Mouse (Mus musculus) heart, embryonic 15.5 days (tissue): ENCODE data around the gene Amt. TPM values are rescaled to one million over a fixed set of nuclear protein-coding genes. Genes with fewer than 3 reads are reported as not detected.
"Not testable (repeated sequence)": the region's sequence is repeated elsewhere in the genome, so short reads cannot be mapped to it uniquely, and the experiment has no call there.

ENCODE experiments used
- ATAC-seq: fragments of 200-750 bp; cut with Nextera tagmentation; replicated peaks from 2 replicates; pipeline ENCODE4 v1.8.0; 2017; ENCODE audit warnings: low read depth, moderate TSS enrichment; ENCODE audit not compliant: insufficient number of reproducible peaks, insufficient read depth, low FRiP score
- H3K27ac ChIP-seq: fragments of 300-500 bp; sonication (generic); 2 replicates; pipeline ENCODE4 v1.5.1; 2015; ENCODE audit warnings: mild to moderate bottlenecking, inconsistent platforms
- H3K27me3 ChIP-seq: fragments of 300-500 bp; sonication (generic); 2 replicates; pipeline ENCODE4 v1.6.1; 2015; ENCODE audit warnings: inconsistent platforms
- H3K36me3 ChIP-seq: fragments of 300-500 bp; sonication (generic); 2 replicates; pipeline ENCODE4 v1.6.1; 2015; ENCODE audit warnings: mild to moderate bottlenecking, inconsistent platforms
- H3K4me1 ChIP-seq: fragments of 300-500 bp; sonication (generic); replicated peaks from 2 replicates; pipeline ENCODE4 v1.6.1; 2015; ENCODE audit warnings: inconsistent platforms
- H3K4me2 ChIP-seq: fragments of 300-500 bp; sonication (generic); 2 replicates; pipeline ENCODE4 v1.6.1; 2015; ENCODE audit warnings: inconsistent platforms, mild to moderate bottlenecking, moderate library complexity
- H3K4me3 ChIP-seq: fragments of 300-500 bp; sonication (generic); 2 replicates; pipeline ENCODE4 v1.5.1; 2015; ENCODE audit warnings: mild to moderate bottlenecking, inconsistent platforms
- H3K9ac ChIP-seq: fragments of 300-500 bp; sonication (generic); 2 replicates; pipeline ENCODE4 v1.6.1; 2015; ENCODE audit warnings: mild to moderate bottlenecking, inconsistent platforms
- H3K9me3 ChIP-seq: fragments of 300-500 bp; sonication (generic); replicated peaks from 2 replicates; pipeline ENCODE4 v1.6.1; 2016; ENCODE audit warnings: inconsistent platforms
- WGBS: fragments of 180-500 bp; shearing (Covaris S2); methylation state at CpG from one replicate; pipeline ENCODE4 v1.1.7; 2015; ENCODE audit warnings: mixed read lengths; 5-methylcytosine and 5-hydroxymethylcytosine counted together
- polyA plus RNA-seq: library from polyadenylated mRNA; unstranded; fragments of >200 nt; fragmentation: Nextera tagmentation; extraction: Ambion mirVana; gene quantifications from 2 replicates; pipeline ENCODE4 v1.2.1, GENCODE M21; 2015

Gene Amt
- polyA plus RNA-seq, 1 experiment from 2014 or later: 8.2 TPM

DNA sequence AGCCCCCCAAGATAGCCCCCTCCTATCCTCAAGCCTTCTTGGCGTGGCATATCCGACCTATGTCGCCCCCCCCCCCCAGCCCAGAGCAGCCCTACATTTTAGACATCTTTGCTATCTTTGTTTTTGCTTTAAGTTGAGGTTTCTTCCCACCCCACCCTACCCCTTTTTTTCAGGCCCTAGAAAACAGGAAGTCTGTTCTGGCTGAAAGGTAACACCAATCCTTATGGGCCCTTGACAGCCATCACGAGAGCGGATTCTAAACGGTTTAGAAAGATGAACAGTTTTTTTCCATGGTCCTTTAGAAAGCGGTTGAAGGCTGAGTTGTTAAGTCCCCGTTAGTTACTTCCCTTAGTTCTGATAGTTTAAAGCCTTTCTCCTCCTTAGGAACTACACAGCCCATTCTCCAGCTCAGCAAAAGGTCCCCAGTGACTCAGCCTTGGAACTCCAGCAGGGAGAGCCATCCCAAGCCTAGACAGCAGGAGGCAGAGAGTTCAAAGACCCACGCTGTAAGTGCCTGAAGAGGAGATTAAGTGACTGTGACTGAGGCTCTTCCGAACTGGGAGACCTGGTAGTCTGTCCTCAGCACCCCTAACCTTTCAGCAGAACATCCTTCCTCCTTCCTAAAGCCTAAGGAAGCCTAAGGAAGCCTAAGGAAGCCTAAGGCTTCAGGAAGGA is 30.3 kb upstream of the Amt start:
- ATAC-seq: no peak

DNA sequence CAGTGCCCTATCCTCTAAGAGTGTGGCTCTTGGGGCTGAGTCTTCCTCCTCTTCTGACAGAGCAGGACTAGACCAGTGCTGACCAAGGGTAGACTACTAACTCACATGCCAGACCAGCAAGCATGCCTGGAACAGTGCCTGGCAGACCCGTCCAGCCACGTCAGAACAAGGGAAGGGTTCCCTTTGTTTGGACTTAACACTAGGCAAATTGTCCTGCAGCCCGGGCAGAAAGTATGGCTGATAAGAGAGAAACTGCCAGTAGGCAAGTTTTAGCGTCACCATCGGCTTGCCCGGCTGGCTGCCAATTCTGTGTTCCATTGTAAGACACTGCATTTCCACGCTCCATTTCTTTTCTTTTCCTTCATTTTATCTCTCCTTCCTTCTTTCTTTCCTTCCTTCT is 29.0 kb upstream of the Amt start:
- WGBS: 33% methylated on average over 7 of the region's 7 CpGs
- Histone ChIP-seq H3K36me3 (no peaks in the 10 kb centered on the region), H3K27me3 (no peaks in the 10 kb centered on the region), H3K9ac (no peak overlapping the region), H3K4me3 (no peak overlapping the region), H3K4me2 (peak overlapping the region; percentile 18; the same call in 1 of the 2 replicates), H3K4me1 (peaks cover 46% of the 10 kb centered on the region), H3K9me3 (no peaks in the 10 kb centered on the region), H3K27ac (peak overlapping the region; percentile 77)
- ATAC-seq: no peak

More for the DNA sequence above, 30.3 kb upstream of the Amt start:
- WGBS: 61% methylated on average over 10 of the region's 10 CpGs
- H3K9ac ChIP-seq: no peak overlapping the region
- H3K27ac ChIP-seq: peak overlapping the region; percentile 99; the same call in 1 of the 2 replicates
- H3K4me2 ChIP-seq: no peak overlapping the region
- no peaks in the 10 kb centered on the region for H3K9me3 ChIP-seq
- no peak overlapping the region for H3K4me3 ChIP-seq
- H3K4me1 ChIP-seq: peaks cover 51% of the 10 kb centered on the region
- H3K36me3 ChIP-seq: no peaks in the 10 kb centered on the region
- H3K27me3 ChIP-seq: no peaks in the 10 kb centered on the region

DNA sequence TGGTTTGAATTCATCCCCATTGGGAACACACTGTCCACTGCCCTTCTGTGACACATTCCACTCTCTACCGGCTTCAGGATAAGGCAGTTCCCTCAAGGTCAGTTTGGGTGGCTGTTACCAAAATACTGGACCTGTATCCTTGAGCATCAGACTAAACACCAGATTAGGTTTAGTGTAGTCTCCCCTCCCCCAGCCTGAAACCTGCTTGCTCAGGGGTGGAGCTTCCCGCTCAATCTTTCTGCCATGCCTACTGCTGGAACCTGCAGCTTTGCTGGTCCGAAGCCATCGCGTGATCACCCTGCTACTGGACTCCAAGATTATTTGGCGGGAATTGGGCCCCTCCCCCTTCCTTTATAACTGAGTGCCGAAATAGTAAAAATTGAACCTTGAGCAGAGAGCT is 28.0 kb upstream of the Amt start:
- not testable (repeated sequence) for H3K27ac ChIP-seq, ATAC-seq, H3K9me3 ChIP-seq, H3K36me3 ChIP-seq, H3K9ac ChIP-seq, H3K27me3 ChIP-seq, H3K4me2 ChIP-seq, H3K4me3 ChIP-seq
- peaks cover 46% of the 10 kb centered on the region for H3K4me1 ChIP-seq
- 59% methylated on average over 7 of the region's 7 CpGs for WGBS

DNA sequence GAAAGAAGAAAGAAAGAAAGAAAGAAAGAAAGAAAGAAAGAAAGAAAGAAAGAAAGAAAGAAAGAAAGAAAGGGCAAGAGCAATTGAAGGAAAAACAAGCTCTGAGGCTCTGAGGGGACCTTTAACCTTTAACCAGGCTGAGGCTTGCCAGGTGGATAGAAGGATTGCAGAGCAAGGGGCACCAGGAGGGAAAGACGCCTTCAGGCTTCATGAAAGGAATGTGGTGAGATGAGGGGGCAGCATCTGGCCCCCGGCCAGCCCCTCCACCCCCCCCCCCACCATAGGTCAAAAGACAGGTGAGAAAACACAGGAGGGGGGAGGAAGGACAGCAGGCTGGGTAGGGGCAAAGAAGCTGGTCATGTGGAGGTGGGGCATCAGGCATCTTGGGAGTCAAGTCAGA is 24.7 kb upstream of the Amt start:
- H3K4me1 ChIP-seq: peaks cover 34% of the 10 kb centered on the region
- H3K4me2 ChIP-seq: no peak overlapping the region
- no peaks in the 10 kb centered on the region for H3K27me3 ChIP-seq
- 14% methylated on average over 2 of the region's 2 CpGs for WGBS
- no peaks in the 10 kb centered on the region for H3K36me3 ChIP-seq
- H3K4me3 ChIP-seq: no peak overlapping the region
- H3K9ac ChIP-seq: no peak overlapping the region
- peak overlapping the region; percentile 7; the same call in 1 of the 2 replicates for H3K27ac ChIP-seq
- ATAC-seq: no peak
- no peaks in the 10 kb centered on the region for H3K9me3 ChIP-seq

DNA sequence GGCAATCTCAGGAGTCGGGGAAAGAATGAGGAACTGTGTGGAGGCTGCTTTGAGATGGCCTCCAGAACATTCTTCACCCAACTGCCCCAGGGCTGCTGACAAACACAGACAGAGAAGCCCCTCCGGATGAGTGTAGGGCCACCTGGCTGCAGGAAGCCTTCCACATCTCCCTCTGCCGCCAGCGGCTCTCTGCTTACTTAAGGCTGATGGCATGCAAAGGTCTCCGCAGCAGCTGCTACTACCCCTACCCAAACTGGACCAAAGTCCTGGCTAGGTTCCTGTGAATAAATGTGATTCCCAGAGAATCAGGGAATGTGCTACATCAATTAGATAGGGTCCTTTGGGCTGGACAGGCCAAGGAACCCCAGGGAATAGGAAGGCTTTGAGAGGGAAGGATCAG is 24.0 kb upstream of the Amt start:
- no peak for ATAC-seq
- H3K27ac ChIP-seq: peak overlapping the region; percentile 7; the same call in 1 of the 2 replicates

DNA sequence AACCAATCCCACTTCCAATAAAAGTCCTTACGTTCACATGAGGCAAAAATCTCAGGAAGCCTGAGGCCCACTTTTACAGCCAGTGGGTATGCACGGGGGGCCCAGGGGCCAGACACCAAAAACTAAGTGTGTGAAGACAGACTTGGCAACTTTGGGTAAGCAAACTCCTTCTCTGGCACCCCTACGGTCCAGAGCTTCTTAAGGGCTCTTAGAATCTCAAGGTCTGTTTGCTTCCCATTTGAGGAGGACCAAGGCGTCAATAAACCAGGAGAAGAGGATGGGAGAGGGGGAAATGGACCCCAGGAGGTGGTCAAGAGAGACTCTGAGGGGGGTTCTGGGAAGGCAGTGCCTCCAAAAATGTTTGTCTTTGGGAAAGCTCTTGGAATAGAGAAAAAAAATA is 23.2 kb upstream of the Amt start:
- H3K27ac ChIP-seq: no peak overlapping the region
- no peaks in the 10 kb centered on the region for H3K36me3 ChIP-seq
- H3K9ac ChIP-seq: no peak overlapping the region
- 78% methylated on average over 4 of the region's 4 CpGs for WGBS
- H3K4me3 ChIP-seq: no peak overlapping the region
- peaks cover 24% of the 10 kb centered on the region for H3K4me1 ChIP-seq
- no peak overlapping the region for H3K4me2 ChIP-seq
- no peaks in the 10 kb centered on the region for H3K27me3 ChIP-seq
- H3K9me3 ChIP-seq: no peaks in the 10 kb centered on the region
- no peak for ATAC-seq

More for the DNA sequence above, 24.0 kb upstream of the Amt start:
- H3K4me1 ChIP-seq: peaks cover 29% of the 10 kb centered on the region
- 49% methylated on average over 5 of the region's 5 CpGs for WGBS
- H3K36me3 ChIP-seq: no peaks in the 10 kb centered on the region
- H3K27me3 ChIP-seq: no peaks in the 10 kb centered on the region
- H3K9me3 ChIP-seq: no peaks in the 10 kb centered on the region
- H3K9ac ChIP-seq: no peak overlapping the region
- no peak overlapping the region for H3K4me2 ChIP-seq
- no peak overlapping the region for H3K4me3 ChIP-seq

DNA sequence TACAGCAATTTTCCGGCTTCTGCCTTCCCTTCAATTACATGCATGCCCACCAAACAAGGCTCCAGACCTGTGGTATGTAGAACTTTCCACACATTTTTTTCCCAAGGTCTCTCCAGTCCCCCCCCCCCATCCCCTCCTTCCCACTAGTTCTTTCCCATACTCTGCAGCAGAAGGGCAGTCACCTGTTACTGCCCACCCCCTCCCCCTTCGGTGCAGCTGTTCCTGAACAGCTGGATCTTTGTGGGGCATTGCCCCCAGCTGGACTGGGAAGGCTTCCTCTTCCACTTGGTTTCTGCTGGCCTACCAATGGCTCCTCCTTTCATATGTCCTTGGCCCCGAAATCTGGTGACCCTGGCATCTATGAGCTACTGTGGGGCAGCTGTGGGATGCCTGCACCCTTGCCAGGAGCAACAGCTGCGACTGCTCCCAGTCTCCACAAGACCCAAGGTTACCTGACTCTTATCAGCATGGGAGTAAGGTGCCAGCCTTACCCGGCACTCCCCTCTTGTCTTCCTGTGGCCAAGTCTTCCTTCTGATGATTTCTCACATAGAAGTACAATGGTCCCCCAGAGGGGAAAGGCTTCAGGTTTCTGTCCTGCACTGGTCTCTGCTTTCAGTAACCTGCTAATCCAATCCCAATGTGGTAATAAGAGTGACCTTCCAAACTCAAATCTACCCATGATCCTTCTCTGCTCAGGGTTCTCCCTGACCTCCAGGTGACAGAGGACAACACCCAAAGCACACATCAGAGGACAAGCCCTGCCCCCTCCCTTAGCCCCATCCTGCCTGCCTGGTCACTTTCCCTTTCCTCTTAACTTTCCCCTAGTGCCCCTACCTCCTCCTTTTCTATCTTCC is 21.9 kb upstream of the Amt start:
- H3K9me3 ChIP-seq: no peaks in the 10 kb centered on the region
- ATAC-seq: no peak
- no peaks in the 10 kb centered on the region for H3K27me3 ChIP-seq
- H3K4me3 ChIP-seq: no peak overlapping the region
- WGBS: 63% methylated on average over 5 of the region's 5 CpGs
- H3K36me3 ChIP-seq: no peaks in the 10 kb centered on the region
- H3K9ac ChIP-seq: no peak overlapping the region
- peak overlapping the region; percentile 2; the same call in 1 of the 2 replicates for H3K27ac ChIP-seq
- peaks cover 21% of the 10 kb centered on the region for H3K4me1 ChIP-seq
- H3K4me2 ChIP-seq: no peak overlapping the region

DNA sequence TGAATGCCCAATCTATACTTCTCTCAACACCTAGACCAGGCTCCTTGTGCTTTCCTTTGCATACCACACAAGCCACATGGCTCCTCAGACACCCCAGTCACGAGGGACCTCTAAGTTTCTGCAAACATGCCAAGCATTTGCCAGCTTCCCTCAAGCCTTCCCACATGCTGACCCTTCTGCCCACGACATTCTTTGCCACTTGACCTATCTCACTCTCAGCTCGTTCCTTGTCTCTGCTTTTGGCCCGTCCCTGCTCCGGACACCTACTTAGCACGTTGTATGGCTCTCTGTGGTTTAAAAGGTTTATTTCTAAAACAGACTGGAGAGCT is 21.4 kb upstream of the Amt start:
- H3K9me3 ChIP-seq: no peaks in the 10 kb centered on the region
- no peak overlapping the region for H3K9ac ChIP-seq
- H3K27ac ChIP-seq: peak overlapping the region; percentile 2; the same call in 1 of the 2 replicates
- no peak overlapping the region for H3K4me3 ChIP-seq
- no peaks in the 10 kb centered on the region for H3K27me3 ChIP-seq
- no peaks in the 10 kb centered on the region for H3K36me3 ChIP-seq
- H3K4me2 ChIP-seq: 0 out of 2 replicates have a peak overlapping the region, but pooled peaks have one; percentile 10
- ATAC-seq: no peak
- H3K4me1 ChIP-seq: peaks cover 25% of the 10 kb centered on the region
- WGBS: 25% methylated on average over 6 of the region's 6 CpGs

DNA sequence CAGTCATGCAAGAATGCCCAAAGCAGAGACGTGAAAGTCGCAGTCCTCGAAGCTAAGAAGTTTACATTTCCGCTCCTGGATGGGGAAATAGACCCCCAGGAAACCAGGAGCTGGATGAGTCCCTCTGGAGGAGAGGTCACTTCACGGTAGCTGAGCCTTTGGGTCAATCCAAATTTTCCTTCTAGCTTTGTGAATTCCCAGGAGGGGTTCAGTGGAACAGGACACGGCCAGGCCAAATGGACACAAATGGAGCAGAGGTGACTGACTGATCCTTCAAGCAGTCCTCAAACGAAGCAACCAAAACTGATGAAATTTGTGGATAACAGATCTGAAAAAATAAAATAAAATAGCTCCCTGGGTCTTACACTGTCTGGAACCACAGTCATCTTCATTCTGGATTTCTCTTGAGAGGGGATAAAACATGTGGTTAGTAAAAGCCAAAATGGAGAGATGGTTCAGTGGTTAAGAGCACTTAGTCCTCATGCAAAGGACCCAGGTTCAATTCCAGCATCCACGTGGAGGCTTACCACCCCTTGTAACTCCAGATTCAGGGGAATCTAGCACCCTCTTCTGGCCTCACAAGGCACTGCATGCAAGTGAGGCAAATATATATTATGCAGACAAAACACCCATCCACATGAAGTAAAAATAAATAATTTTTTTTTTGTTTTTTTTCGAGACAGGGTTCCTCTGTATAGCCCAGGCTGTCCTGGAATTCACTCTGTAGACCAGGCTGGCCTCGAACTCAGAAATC is 17.8 kb upstream of the Amt start:
- no peak overlapping the region for H3K4me3 ChIP-seq
- H3K27ac ChIP-seq: no peak overlapping the region
- ATAC-seq: no peak
- H3K4me1 ChIP-seq: peaks cover 21% of the 10 kb centered on the region
- no peak overlapping the region for H3K4me2 ChIP-seq
- no peaks in the 10 kb centered on the region for H3K36me3 ChIP-seq
- H3K9ac ChIP-seq: no peak overlapping the region
- WGBS: 72% methylated on average over 10 of the region's 10 CpGs
- no peaks in the 10 kb centered on the region for H3K9me3 ChIP-seq
- H3K27me3 ChIP-seq: no peaks in the 10 kb centered on the region

DNA sequence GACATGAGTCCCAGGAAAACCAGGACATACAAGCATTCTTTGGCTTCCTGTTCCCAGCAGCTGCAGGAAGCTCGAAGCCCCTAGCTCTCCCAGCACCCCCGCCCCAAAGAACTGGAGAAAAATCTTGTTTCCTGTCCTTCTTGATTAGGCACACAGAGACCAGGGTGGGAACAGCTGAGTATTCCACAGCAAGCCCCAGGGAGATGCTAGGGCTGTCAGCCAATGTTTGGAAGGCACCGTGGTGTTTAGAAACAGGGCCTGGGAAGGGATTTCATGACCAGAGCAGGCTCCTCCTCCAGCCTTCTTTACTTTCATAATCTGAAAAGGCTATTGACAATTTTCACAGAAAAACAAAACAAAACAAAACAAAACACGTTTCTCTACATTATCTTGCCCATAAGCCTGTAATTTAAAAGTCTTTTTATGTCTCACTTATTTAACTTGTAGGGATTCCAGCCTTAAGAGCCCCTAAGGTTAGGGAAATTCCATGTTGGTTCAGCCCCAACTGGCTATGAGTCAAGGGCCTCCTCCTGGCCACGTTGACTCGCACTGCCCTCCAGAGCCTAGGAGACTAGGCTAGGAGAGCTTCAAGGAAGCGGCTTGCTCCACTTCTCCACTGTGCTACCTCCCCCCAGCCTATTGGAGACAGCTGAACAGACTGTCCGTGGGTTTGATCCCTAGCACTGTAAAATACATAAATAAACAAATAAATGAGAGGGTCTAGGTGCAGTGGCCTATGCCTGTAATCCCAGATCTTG is 16.4 kb upstream of the Amt start:
- Histone ChIP-seq H3K9ac (no peak overlapping the region), H3K27me3 (no peaks in the 10 kb centered on the region), H3K4me3 (no peak overlapping the region), H3K36me3 (no peaks in the 10 kb centered on the region), H3K9me3 (no peaks in the 10 kb centered on the region), H3K27ac (peak overlapping the region; percentile 59), H3K4me1 (peaks cover 12% of the 10 kb centered on the region), H3K4me2 (no peak overlapping the region)
- whole genome bisulfite sequencing: 22% methylated on average over 8 of the region's 8 CpGs
- ATAC-seq: peak; percentile 78

DNA sequence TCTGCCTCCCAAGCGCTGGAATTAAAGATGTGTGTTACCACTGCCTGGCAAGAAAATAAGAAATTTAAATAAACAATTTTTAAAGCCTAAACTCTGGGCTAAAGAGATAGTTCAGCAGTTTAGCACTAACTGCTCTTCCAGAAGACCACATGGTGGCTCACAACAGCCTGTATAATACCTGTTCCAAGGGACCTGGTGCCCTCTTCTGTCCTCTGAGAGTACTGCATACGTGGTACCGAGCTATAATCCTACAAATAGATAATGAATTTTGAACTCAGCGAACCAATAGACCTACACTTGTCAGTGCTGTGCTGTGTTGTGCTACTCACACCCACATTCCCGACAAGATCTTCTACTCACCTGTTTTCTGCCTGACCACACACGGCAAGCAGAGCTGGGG is 12.2 kb upstream of the Amt start:
- peak; percentile 57; the same call in 1 of the 2 replicates for ATAC-seq

More for the DNA sequence above, 12.2 kb upstream of the Amt start:
- Histone ChIP-seq H3K9me3 (no peaks in the 10 kb centered on the region), H3K36me3 (no peaks in the 10 kb centered on the region), H3K27ac (no peak overlapping the region), H3K4me1 (peaks cover 9% of the 10 kb centered on the region), H3K4me3 (no peak overlapping the region), H3K9ac (no peak overlapping the region), H3K4me2 (no peak overlapping the region), H3K27me3 (no peaks in the 10 kb centered on the region)
- WGBS: 8% methylated on average over 6 of the region's 6 CpGs
